Mouse (Mus musculus) brain, embryonic 14.5 days (tissue): ENCODE data around the gene Fndc10. TPM values are rescaled to one million over a fixed set of nuclear protein-coding genes. Genes with fewer than 3 reads are reported as not detected.

ENCODE experiments used
- DNase-seq: peaks from one replicate; pipeline ENCODE4 v3.0.0-alpha.2; 2011; ENCODE audit warnings: low read depth
- CTCF ChIP-seq: fragments of 200-500 bp; IDR thresholded peaks from 2 replicates; pipeline ENCODE4 v1.5.1; 2012; ENCODE audit warnings: inconsistent platforms, mild to moderate bottlenecking, moderate library complexity, borderline replicate concordance; ENCODE audit not compliant: insufficient read depth, insufficient read length; ENCODE audit errors: extremely low read depth
- POLR2A ChIP-seq: fragments of 200-500 bp; IDR thresholded peaks from 2 replicates; pipeline ENCODE4 v1.6.1; 2012; ENCODE audit warnings: mild to moderate bottlenecking, inconsistent platforms, borderline replicate concordance; ENCODE audit not compliant: poor library complexity, insufficient read depth, insufficient read length, severe bottlenecking; ENCODE audit errors: extremely low read depth
- polyA plus RNA-seq: library from polyadenylated mRNA; depleted of rRNA; stranded (reverse); fragments of >200 nt; gene quantifications from 2 replicates; pipeline ENCODE4 v1.2.3, GENCODE M21; 2012

The Fndc10 gene
- polyA plus RNA-seq, 1 experiment, result 27.0 TPM

GRCm38 (mm10) chr4:155708582-155708981, 14.4 kb downstream of the Fndc10 start:
- no peak for DNase-seq
- TF ChIP-seq CTCF (no peak), POLR2A (no peak)

DNA sequence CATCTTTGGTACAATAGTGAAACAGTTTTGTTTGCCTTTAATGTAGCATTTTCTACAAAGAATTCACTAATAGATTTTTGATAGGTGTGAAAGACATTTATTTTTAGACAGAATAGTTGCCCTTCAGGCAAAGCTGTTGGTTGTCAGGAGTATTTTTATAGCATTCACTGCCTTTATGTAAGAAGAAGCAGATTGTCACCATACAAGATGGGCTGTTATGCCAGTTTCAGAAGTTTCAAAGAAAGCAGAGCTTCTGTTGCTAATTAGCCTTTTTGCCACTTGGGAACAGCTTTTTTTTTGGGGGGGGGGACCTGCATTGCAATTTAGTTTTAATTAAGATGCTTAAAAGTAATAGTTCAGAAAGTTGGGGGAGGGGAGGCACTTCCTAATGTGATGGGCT, 14.8 kb downstream of the Fndc10 start:
- TF ChIP-seq POLR2A (no peak), CTCF (no peak)
- no peak for DNase-seq

DNA sequence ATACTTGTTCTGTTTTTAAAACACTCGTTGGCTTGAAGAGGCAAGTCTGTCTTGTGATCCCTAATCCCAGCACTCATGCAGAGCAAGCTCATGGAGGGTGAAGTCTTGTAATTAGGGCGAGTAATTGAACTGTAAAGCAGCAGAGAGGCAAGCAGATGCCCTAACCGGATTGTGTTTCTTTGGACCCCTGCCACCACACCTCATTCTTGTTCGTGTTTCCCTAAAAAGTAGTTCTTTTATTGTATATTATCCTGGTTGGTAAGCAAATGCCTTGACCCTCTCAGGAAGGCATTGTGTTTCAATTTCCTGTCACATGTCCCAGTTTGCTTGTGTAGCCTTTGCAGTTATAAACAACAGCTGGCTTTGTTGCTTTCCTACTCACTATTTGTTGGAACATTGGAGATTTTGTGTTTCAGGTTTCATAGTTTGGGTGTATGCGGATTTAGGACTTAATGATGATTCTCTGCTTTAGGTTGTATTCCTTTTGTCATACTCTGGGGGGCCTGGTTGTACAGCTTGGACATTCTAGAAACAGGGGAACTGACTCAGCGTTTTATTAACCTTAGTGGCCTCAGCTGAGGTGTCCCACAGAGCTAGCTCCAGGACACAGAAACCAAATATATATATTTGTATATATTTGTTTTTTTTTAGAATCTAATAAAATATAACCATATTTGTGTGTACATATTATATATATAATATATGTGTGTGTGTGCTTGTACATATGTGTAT, 16.5 kb downstream of the Fndc10 start:
- DNase-seq, result peak; percentile 20
- no peak for TF ChIP-seq CTCF
- no peak for TF ChIP-seq POLR2A

DNA sequence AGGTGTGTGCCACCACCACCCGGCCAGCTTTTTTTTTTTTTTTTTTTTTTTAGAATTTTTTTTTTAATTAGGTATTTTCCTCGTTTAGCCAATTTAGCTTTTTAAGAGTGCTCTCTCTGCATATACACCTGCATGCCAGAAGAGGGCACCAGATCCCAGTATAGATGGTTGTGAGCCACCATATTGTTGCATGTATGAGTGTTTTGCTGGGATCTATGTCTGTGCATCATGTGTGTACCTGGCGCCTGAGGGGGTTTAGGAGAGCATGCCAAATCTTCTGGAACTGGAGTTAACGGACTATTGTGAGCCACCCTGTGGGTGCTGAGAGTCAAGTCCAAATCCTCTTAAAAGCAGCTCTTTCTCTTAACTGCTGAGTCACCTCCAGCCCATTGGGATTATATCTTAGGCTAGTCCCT, 27.5 kb downstream of the Fndc10 start:
- peak; percentile 53 for DNase-seq

GRCm38 (mm10) chr4:155727993-155728392, 33.9 kb downstream of the Fndc10 start:
- TF ChIP-seq CTCF, result no peak
- TF ChIP-seq POLR2A, result no peak
- DNase-seq, result peak; percentile 31

More for the DNA sequence above, 27.5 kb downstream of the Fndc10 start:
- peak; percentile 56; the same call in 1 of the 2 replicates for TF ChIP-seq CTCF
- no peak for TF ChIP-seq POLR2A

DNA sequence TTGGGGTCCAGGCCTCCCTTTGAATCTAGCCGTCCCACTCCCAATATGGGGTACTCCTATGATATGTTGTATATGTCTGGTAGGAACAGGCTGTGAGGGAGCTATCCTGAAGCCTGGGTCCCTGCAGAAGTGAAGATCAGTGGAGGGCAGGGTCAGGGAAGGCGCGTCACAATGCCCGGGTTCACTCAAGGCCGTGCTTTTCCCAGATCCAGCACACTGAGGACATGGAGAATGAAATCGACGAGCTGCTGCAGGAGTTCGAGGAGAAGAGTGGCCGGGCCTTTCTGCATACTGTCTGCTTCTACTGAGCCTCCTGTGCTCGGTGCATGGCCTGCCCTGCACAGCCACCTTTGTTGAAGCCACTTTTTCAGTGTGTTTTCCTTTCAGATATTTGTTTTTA, 39.1 kb downstream of the Fndc10 start:
- no peak for TF ChIP-seq POLR2A
- TF ChIP-seq CTCF, result no peak
- no peak for DNase-seq

- peak; percentile 98 for DNase-seq
- TF ChIP-seq POLR2A (peak; percentile 78), CTCF (no peak)
Measured at GRCm38 (mm10) chr4:155734350-155734941, 40.3 kb downstream of the Fndc10 start, which contains the start of gene Tmem240. TSS of gene Tmem240 (plus strand) at chr4:155734800.

GRCm38 (mm10) chr4:155734951-155735702, 41.0 kb downstream of the Fndc10 start:
- TF ChIP-seq POLR2A (peak; percentile 6; the same call in 1 of the 2 replicates), CTCF (no peak)
- DNase-seq, result peak; percentile 71

GRCm38 (mm10) chr4:155735788-155736187, 41.6 kb downstream of the Fndc10 start:
- peak; percentile 4 for DNase-seq
- TF ChIP-seq CTCF, result no peak
- no peak for TF ChIP-seq POLR2A

GRCm38 (mm10) chr4:155736421-155736820, 42.3 kb downstream of the Fndc10 start:
- TF ChIP-seq POLR2A (no peak), CTCF (no peak)
- no peak for DNase-seq

DNA sequence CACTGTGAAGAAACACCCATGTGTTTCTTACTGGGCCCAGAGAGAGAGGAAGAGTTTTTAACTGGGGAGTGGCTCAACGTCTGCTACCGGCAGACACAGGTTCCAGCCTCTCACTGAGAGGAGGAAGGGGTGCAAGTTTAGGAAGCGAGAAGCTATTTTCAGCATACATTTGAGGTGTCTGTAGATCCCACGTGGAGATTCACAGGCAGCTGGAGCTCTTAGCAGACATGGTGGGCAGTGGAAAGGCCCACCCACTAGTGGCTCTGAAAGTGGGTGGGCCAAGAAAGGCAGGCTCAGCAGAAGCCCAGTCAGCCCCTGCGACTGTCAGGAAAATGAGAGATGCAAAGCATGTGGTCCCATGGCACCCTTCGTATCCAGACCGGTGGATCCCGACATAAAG, 44.1 kb downstream of the Fndc10 start:
- TF ChIP-seq POLR2A (no peak), CTCF (no peak)

More for the DNA sequence above, 44.1 kb downstream of the Fndc10 start:
- DNase-seq, result no peak
